Mouse (Mus musculus) C2C12 (cell line): ENCODE data around the gene Foxp1.

Experiments
- CTCF ChIP-seq: IDR thresholded peaks from one replicate; pipeline ENCODE4 v1.5.1; 2011; ENCODE audit not compliant: control insufficient read depth, insufficient read depth, insufficient read length
- FOSL1 ChIP-seq: IDR thresholded peaks from one replicate; pipeline ENCODE4 v1.8.0; 2011; ENCODE audit warnings: mild to moderate bottlenecking, low read length; ENCODE audit not compliant: poor library complexity, insufficient read depth, severe bottlenecking

GRCm38 (mm10) chr6:98933135-98933724, 589.3 kb downstream of the Foxp1 start:
- TF ChIP-seq CTCF = no peak
- no peak for TF ChIP-seq FOSL1
